Mouse (Mus musculus) neural tube, embryonic 14.5 days (tissue): Measurements from ENCODE around the gene 2310022A10Rik. TPM values are rescaled to one million over a fixed set of nuclear protein-coding genes. Genes with fewer than 3 reads are reported as not detected.
"Not testable (repeated sequence)": the region's sequence is repeated elsewhere in the genome, so short reads cannot be mapped to it uniquely, and the experiment has no call there.

Experiments
- ATAC-seq: fragments of 200-750 bp; cut with Nextera tagmentation; 2 replicates; pipeline ENCODE4 v1.8.0; 2017; ENCODE audit warnings: low read depth, mild to moderate bottlenecking, moderate TSS enrichment, moderate library complexity
- H3K27ac ChIP-seq: fragments of 300-500 bp; sonication (generic); 2 replicates; pipeline ENCODE4 v1.5.1; 2014; ENCODE audit warnings: low read depth, mild to moderate bottlenecking, control low read depth, low read length, moderate library complexity, mixed read lengths
- H3K27me3 ChIP-seq: fragments of 300-500 bp; sonication (generic); 2 replicates; pipeline ENCODE4 v1.6.1; 2014; ENCODE audit warnings: low read length; ENCODE audit not compliant: control insufficient read depth, insufficient read depth
- H3K36me3 ChIP-seq: fragments of 300-500 bp; sonication (generic); 2 replicates; pipeline ENCODE4 v1.6.1; 2014; ENCODE audit warnings: low read length, mixed read lengths; ENCODE audit not compliant: control insufficient read depth, insufficient read depth
- H3K4me1 ChIP-seq: fragments of 300-500 bp; sonication (generic); 2 replicates; pipeline ENCODE4 v1.6.1; 2014; ENCODE audit warnings: low read length; ENCODE audit not compliant: control insufficient read depth, insufficient read depth
- H3K4me2 ChIP-seq: fragments of 300-500 bp; sonication (generic); 2 replicates; pipeline ENCODE4 v1.6.1; 2014; ENCODE audit warnings: mild to moderate bottlenecking, low read depth, low read length, control low read depth
- H3K4me3 ChIP-seq: fragments of 300-500 bp; sonication (generic); 2 replicates; pipeline ENCODE4 v1.5.1; 2014; ENCODE audit warnings: low read depth, low read length, control low read depth, mixed read lengths
- H3K9ac ChIP-seq: fragments of 300-500 bp; sonication (generic); replicated peaks from 2 replicates; pipeline ENCODE4 v1.6.1; 2014; ENCODE audit warnings: low read depth, mild to moderate bottlenecking, control low read depth, low read length, mixed read lengths
- H3K9me3 ChIP-seq: fragments of 300-500 bp; sonication (generic); 2 replicates; pipeline ENCODE4 v1.6.1; 2016; ENCODE audit warnings: low read length; ENCODE audit not compliant: control insufficient read depth
- WGBS: fragments of 180-500 bp; shearing (Covaris S2); extraction: QIAGEN DNeasy Blood & Tissue Kit; methylation state at CpG from one replicate; pipeline ENCODE4 v1.1.7; 2014; 5-methylcytosine and 5-hydroxymethylcytosine counted together
- polyA plus RNA-seq: library from polyadenylated mRNA; unstranded; fragments of >200 nt; fragmentation: Nextera tagmentation; extraction: Ambion mirVana; gene quantifications from 2 replicates; pipeline ENCODE4 v1.2.1, GENCODE M21; 2014

Gene 2310022A10Rik
- polyA plus RNA-seq, 1 experiment from 2014 or later = 27.2 TPM

- Histone ChIP-seq H3K4me2 (no peak overlapping the region), H3K9ac (no peak overlapping the region), H3K4me3 (no peak overlapping the region), H3K36me3 (peaks cover 25% of the 10 kb centered on the region), H3K4me1 (no peaks in the 10 kb centered on the region), H3K27me3 (no peaks in the 10 kb centered on the region), H3K9me3 (no peaks in the 10 kb centered on the region), H3K27ac (no peak overlapping the region)
- WGBS = over 99% methylated on average over 6 of the region's 6 CpGs
- no peak for ATAC-seq
Observed at GRCm38 (mm10) chr7:27628190-27628589, 75.2 kb downstream of the 2310022A10Rik start.

GRCm38 (mm10) chr7:27628816-27629215 is 75.8 kb downstream of the 2310022A10Rik start:
- 86% methylated on average over 7 of the region's 7 CpGs for WGBS
- H3K27me3 ChIP-seq, H3K9me3 ChIP-seq, ATAC-seq, H3K27ac ChIP-seq, H3K4me2 ChIP-seq, H3K4me3 ChIP-seq, H3K4me1 ChIP-seq, H3K9ac ChIP-seq: not testable (repeated sequence)
- H3K36me3 ChIP-seq = peaks cover 26% of the 10 kb centered on the region

- no peaks in the 10 kb centered on the region for H3K4me1 ChIP-seq
- H3K36me3 ChIP-seq = peaks cover 33% of the 10 kb centered on the region
- H3K9ac ChIP-seq = no peak overlapping the region
- H3K4me3 ChIP-seq = no peak overlapping the region
- H3K27ac ChIP-seq = no peak overlapping the region
- no peak overlapping the region for H3K4me2 ChIP-seq
- ATAC-seq = no peak
- no peaks in the 10 kb centered on the region for H3K27me3 ChIP-seq
- H3K9me3 ChIP-seq = no peaks in the 10 kb centered on the region
- WGBS = over 99% methylated on average over 4 of the region's 4 CpGs
Observed at GRCm38 (mm10) chr7:27631439-27631838, 78.4 kb downstream of the 2310022A10Rik start.

Other genes with a start within 250 kb of the 2310022A10Rik start
- gene Ltbp4, start 215.5 kb upstream of the 2310022A10Rik start, polyA plus RNA-seq = 5.8 and 11.5 TPM in 2 replicates
- gene Shkbp1, start 197.2 kb upstream of the 2310022A10Rik start, polyA plus RNA-seq = 29.6 and 35.6 TPM in 2 replicates
- not detected in 2 replicates for gene Gm20479, start 195.8 kb upstream of the 2310022A10Rik start, polyA plus RNA-seq
- gene Sptbn4, start 105.5 kb upstream of the 2310022A10Rik start, polyA plus RNA-seq = 3.9 and 5.6 TPM in 2 replicates
- 12.1 and 23.0 TPM in 2 replicates for gene Blvrb, start 105.3 kb upstream of the 2310022A10Rik start, polyA plus RNA-seq
- 5.7 and 10.0 TPM in 2 replicates for gene Sertad3, start 79.5 kb upstream of the 2310022A10Rik start, polyA plus RNA-seq
- 6.1 and 10.7 TPM in 2 replicates for gene Sertad1, start 66.3 kb upstream of the 2310022A10Rik start, polyA plus RNA-seq
- gene Prx, start 53.9 kb upstream of the 2310022A10Rik start, polyA plus RNA-seq = 0.43 and 1.1 TPM in 2 replicates
- 1.2 and 2.1 TPM in 2 replicates for gene Hipk4, start 30.0 kb upstream of the 2310022A10Rik start, polyA plus RNA-seq
- 148 and 168 TPM in 2 replicates for gene Pld3, start within 50 bp of the 2310022A10Rik start, polyA plus RNA-seq
- 44.1 and 51.4 TPM in 2 replicates for gene Akt2, start 38.3 kb downstream of the 2310022A10Rik start, polyA plus RNA-seq
- 80.3 and 111 TPM in 2 replicates for gene Ttc9b, start 100.7 kb downstream of the 2310022A10Rik start, polyA plus RNA-seq
- gene Map3k10, start 121.4 kb downstream of the 2310022A10Rik start, polyA plus RNA-seq = 17.0 and 22.3 TPM in 2 replicates
- 12.2 and 13.1 TPM in 2 replicates for gene Zfp607b, start 136.1 kb downstream of the 2310022A10Rik start, polyA plus RNA-seq
- gene Zfp60, start 178.2 kb downstream of the 2310022A10Rik start, polyA plus RNA-seq = 98.5 and 117 TPM in 2 replicates